Mouse (Mus musculus) heart, postnatal 36 days (tissue): ENCODE results near the gene Tbc1d5. TPM values are rescaled to one million over a fixed set of nuclear protein-coding genes. Genes with fewer than 3 reads are reported as not detected.
"Not testable (repeated sequence)": the region's sequence is repeated elsewhere in the genome, so short reads cannot be mapped to it uniquely, and the experiment has no call there.

ENCODE experiments used
- DNase-seq, 2 experiments: peaks; one replicate each; pipeline ENCODE4 v3.0.0; 2021 to 2022
- intact Hi-C: fragments of 180-260 bp; cut with DNase I; formaldehyde crosslinking; loops from one replicate; pipeline ENCODE4 v1.15.1; 2025
- total RNA-seq, 2 experiments: library from RNA; stranded (reverse); gene quantifications; 2 replicates each; pipeline ENCODE4 v1.2.3; 2021

Gene Tbc1d5
- total RNA-seq, 2 experiments from 2014 or later, result 18.6 to 19.4 TPM

- no peak for DNase-seq
- intact Hi-C loops, result no loop called here
Measured at GRCm38 (mm10) chr17:50753356-50754138, 425.6 kb downstream of the Tbc1d5 start.

- intact Hi-C loops, result no loop called here
- no peak for DNase-seq
Measured at GRCm38 (mm10) chr17:50752753-50753152, 426.4 kb downstream of the Tbc1d5 start.

DNA sequence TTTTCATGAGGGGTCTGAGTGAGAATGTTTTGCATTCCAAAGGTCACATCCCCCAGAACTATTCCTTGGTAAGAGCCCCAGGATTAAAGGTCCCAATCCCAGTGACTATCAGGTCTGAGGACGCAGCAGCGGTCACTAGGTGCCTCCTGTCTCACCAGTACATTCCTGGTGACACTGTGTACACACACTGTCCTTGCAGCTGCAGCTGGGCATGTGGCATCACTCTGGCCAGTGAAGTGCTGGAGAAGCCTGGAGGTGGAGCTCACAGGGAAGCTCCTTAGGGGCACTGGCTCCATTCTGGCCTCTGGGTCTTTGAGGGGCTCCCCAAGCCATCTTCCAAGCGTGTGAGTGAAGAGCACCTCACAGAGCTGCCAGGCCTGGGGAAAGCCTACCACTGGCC lies 427.2 kb downstream of the Tbc1d5 start:
- DNase-seq, result no peak
- intact Hi-C loops, result no loop called here

DNA sequence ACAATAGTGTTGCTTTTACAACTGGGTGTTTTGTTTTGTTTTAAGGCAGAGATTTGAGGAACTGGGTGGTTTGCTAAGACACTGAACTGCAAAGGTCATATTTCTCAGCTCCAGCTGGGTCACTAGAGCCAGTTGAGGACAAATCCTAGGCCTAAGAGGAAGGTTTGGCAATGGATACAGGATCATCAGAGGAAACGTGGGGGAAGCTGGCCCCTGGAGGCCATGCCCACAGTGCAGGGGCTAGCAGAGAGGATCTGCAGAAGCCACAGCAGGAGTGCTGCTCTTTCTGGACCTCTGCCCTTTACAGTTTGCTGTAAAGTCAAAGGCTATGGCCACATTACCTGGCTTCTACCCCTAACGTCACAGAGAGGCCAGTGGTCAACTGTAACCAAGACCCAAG lies 428.3 kb downstream of the Tbc1d5 start:
- DNase-seq, result no peak
- intact Hi-C loops, result no loop called here

DNA sequence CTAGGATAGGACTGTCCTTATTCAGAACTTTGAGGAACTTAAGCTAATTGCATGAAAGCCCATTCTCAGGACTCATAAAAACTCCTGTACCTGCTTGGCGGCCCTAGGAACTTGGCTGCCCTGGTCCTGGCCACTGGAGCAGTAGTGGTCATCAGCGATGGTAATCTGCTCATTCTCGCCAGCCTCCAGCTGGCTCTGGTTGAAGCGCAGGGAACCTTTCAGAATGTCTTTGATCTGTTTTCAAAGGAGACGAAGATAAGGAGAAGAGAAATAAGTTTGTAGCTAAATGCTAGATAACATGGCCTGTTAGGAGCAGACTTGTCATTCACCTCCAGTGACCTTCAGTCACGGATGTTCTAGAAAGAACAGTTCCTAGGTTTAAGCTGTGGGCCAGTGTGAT lies 437.8 kb downstream of the Tbc1d5 start:
- intact Hi-C loops, result no loop called here
- DNase-seq, result no peak

- DNase-seq, result no peak
- intact Hi-C loops, result no loop called here
Measured at GRCm38 (mm10) chr17:50740804-50741203, 438.3 kb downstream of the Tbc1d5 start.

DNA sequence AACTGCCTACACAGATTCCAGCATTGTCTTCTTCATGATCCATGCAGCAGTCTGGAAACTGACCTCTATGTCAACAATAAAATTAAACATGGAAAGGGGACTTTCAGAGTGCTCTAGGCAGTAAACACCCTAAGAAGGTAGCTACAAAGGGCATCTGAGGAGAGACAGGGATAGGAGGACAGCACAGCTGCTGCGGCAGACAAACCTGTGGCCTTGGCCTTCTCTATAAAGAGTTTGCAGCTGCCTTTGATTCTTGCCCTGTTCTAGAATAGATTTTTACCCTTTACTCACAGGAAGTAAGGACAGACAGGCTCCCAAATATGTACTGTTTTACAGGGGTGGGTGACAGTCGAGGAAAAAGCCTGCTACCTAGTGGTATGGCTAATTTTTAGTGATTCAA lies 440.7 kb downstream of the Tbc1d5 start:
- DNase-seq, result no peak
- intact Hi-C loops, result no loop called here

- intact Hi-C loops, result no loop called here
- DNase-seq, result no peak
Measured at GRCm38 (mm10) chr17:50737068-50737467, 442.1 kb downstream of the Tbc1d5 start.

- intact Hi-C loops, result no loop called here
- peak; percentile 39 to 56 for DNase-seq
Measured at GRCm38 (mm10) chr17:50735955-50736533, 443.1 kb downstream of the Tbc1d5 start.

GRCm38 (mm10) chr17:50735382-50735954 lies 443.7 kb downstream of the Tbc1d5 start:
- intact Hi-C loops, result no loop called here
- peak; percentile 45 to 61 for DNase-seq

DNA sequence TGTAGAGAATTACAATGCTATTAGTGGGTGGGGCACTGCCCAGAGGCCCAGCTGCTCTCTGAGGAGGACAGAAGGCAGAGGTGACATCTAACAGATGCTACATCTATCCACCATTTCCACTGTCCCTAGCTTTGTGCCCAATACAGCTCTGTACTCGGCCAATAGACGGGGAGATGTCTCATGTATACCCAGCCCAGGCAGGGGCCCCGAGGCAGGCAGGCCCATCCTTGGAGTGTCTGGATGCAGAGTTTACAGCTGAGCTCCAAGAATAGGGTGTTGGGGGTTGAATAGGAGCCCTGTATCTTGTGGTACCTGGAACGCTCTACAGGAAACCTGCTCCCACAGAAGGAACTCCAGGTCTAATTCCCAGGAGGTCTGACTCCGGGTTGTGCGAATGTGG lies 444.4 kb downstream of the Tbc1d5 start:
- intact Hi-C loops, result no loop called here
- no peak for DNase-seq

DNA sequence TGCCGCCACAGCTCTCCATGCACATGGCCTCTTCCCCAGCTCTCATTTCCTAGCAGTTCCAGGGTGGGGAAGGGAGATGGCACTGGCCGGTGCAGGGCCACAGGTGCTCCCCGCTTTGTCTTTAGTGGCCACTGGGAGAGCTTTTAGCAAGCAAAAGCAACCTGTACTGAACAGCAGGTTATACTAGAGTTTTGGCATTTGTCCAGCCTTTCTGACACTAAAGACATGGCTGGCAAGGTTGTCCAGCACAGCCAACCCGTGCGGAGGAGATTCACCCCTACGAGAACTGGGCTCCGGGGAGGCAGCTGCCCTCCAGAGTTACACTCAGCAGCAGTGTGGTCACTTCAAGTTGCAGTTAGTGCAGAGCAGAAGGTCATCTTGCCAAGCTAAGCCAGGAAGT lies 445.8 kb downstream of the Tbc1d5 start:
- intact Hi-C loops, result no loop called here
- no peak for DNase-seq

DNA sequence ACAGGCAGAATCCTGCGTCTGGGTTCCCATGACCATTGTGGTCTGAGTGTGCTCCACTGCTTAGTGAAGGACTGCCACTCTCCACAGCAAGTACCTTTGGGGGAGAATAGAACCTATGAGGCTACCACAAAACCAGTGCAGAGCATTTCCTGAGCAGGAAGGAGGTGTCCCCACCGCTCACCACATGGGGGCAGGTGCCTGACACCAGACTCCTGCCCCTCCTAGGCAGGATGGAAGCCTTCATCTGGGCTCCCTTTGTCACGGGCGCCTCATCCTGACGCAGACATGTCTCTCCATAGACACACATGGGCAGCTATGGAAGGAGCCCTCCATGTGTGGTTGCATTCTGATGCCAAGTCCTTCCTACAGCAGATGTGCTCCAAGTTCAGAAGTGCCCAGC lies 447.3 kb downstream of the Tbc1d5 start:
- intact Hi-C loops, result no loop called here
- DNase-seq, result no peak

DNA sequence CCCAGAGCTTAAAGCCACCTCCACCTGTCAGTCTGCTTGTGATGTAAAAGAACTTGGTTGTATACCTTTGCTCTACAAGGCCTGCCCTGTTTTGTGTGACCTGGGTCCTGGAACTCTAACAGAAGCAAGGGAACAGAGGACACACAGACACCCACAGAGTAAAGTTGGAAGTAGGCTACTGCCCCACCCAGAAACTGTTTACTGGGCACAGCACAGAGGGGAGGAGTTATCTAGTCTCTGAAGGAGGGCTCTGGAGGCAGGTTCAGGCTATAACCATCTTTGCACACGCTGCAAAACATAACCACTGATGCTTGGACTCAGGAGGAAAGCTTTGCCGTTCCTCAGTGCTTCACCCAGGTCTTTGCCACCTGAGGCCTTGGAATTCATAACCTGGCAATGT lies 448.3 kb downstream of the Tbc1d5 start:
- intact Hi-C loops, result no loop called here
- no peak for DNase-seq

- DNase-seq, result no peak
- intact Hi-C loops, result no loop called here
Measured at GRCm38 (mm10) chr17:50729577-50729976, 449.6 kb downstream of the Tbc1d5 start.

GRCm38 (mm10) chr17:50729031-50729430 lies 450.1 kb downstream of the Tbc1d5 start:
- DNase-seq, result no peak
- intact Hi-C loops, result no loop called here

DNA sequence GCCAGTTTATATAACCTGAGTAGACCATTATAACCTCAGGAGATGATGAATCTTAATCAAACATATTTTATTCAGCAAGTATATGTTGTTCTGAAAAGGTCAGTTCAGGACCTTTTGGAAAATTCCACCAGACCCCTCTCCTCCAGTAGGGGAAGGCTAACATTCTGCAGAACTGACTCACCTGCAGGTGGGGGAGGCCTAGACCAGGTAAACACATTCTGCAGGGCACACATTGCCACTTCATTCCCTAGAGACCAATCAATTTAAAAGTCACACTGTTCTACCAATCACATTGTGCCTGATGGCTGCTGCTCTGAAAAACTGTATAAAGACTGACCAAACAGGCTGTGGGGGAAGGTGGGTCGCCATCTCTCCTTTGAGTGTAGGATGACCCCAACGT lies 452.9 kb downstream of the Tbc1d5 start:
- intact Hi-C loops, result no loop called here

GRCm38 (mm10) chr17:50724376-50724775 lies 454.8 kb downstream of the Tbc1d5 start:
- no peak for DNase-seq
- intact Hi-C loops, result no loop called here

More for the DNA sequence above, 452.9 kb downstream of the Tbc1d5 start:
- DNase-seq, result no peak

GRCm38 (mm10) chr17:50717586-50717985 lies 461.6 kb downstream of the Tbc1d5 start:
- intact Hi-C loops, result no loop called here
- no peak for DNase-seq

GRCm38 (mm10) chr17:50710497-50711222 lies 468.5 kb downstream of the Tbc1d5 start:
- DNase-seq, result no peak
- intact Hi-C loops, result no loop called here

GRCm38 (mm10) chr17:50698410-50698809 lies 480.7 kb downstream of the Tbc1d5 start:
- intact Hi-C loops, DNase-seq: not testable (repeated sequence)
